Mouse (Mus musculus) heart, embryonic 13.5 days (tissue): Measurements from ENCODE around the gene Trim46. TPM values are rescaled to one million over a fixed set of nuclear protein-coding genes. Genes with fewer than 3 reads are reported as not detected.

ENCODE experiments used
- ATAC-seq: fragments of 200-750 bp; cut with Nextera tagmentation; 2 replicates; pipeline ENCODE4 v1.8.0; 2017; ENCODE audit warnings: moderate TSS enrichment; ENCODE audit not compliant: insufficient number of reproducible peaks, low FRiP score, low TSS enrichment; ENCODE audit errors: extremely low read depth
- H3K27ac ChIP-seq: fragments of 300-500 bp; sonication (generic); replicated peaks from 2 replicates; pipeline ENCODE4 v1.5.1; 2015; ENCODE audit warnings: moderate library complexity, mild to moderate bottlenecking, inconsistent platforms
- H3K27me3 ChIP-seq: fragments of 300-500 bp; sonication (generic); replicated peaks from 2 replicates; pipeline ENCODE4 v1.6.1; 2015; ENCODE audit warnings: mild to moderate bottlenecking, inconsistent platforms
- H3K36me3 ChIP-seq: fragments of 300-500 bp; sonication (generic); 2 replicates; pipeline ENCODE4 v1.6.1; 2015; ENCODE audit warnings: mild to moderate bottlenecking, inconsistent platforms
- H3K4me1 ChIP-seq: fragments of 300-500 bp; sonication (generic); 2 replicates; pipeline ENCODE4 v1.6.1; 2015; ENCODE audit warnings: inconsistent platforms
- H3K4me2 ChIP-seq: fragments of 300-500 bp; sonication (generic); 2 replicates; pipeline ENCODE4 v1.6.1; 2015; ENCODE audit warnings: inconsistent platforms, mild to moderate bottlenecking, moderate library complexity
- H3K4me3 ChIP-seq: fragments of 300-500 bp; sonication (generic); 2 replicates; pipeline ENCODE4 v1.5.1; 2015; ENCODE audit warnings: moderate library complexity, mild to moderate bottlenecking, inconsistent platforms
- H3K9ac ChIP-seq: fragments of 300-500 bp; sonication (generic); 2 replicates; pipeline ENCODE4 v1.6.1; 2015; ENCODE audit warnings: inconsistent platforms, mild to moderate bottlenecking, moderate library complexity
- H3K9me3 ChIP-seq: fragments of 300-500 bp; sonication (generic); 2 replicates; pipeline ENCODE4 v1.6.1; 2016; ENCODE audit warnings: inconsistent platforms
- WGBS: fragments of 180-500 bp; shearing (Covaris S2); methylation state at CpG from one replicate; pipeline ENCODE4 v1.1.7; 2015; ENCODE audit warnings: mixed read lengths; 5-methylcytosine and 5-hydroxymethylcytosine counted together
- polyA plus RNA-seq: library from polyadenylated mRNA; unstranded; fragments of >200 nt; fragmentation: Nextera tagmentation; extraction: Ambion mirVana; gene quantifications from 2 replicates; pipeline ENCODE4 v1.2.1, GENCODE M21; 2015

Trim46 gene
- polyA plus RNA-seq, 1 experiment from 2014 or later = 0.76 TPM

GRCm38 (mm10) chr3:89245688-89246171 is 379 bp downstream of the Trim46 start, which contains the start of gene Krtcap2:
Gene Krtcap2, plus strand, starts transcription at chr3:89245966.
- peak within 1 kb of the TSS; percentile 92 for H3K9ac ChIP-seq
- WGBS = 6% methylated on average over 20 of the region's 20 CpGs

GRCm38 (mm10) chr3:89244982-89245687 is 974 bp downstream of the Trim46 start:
- Histone ChIP-seq H3K4me2 (peak overlapping the region; percentile 91), H3K9ac (peak overlapping the region; percentile 63), H3K27ac (no peak overlapping the region), H3K4me1 (peaks cover 38% of the 10 kb centered on the region), H3K4me3 (peak overlapping the region; percentile 78), H3K9me3 (no peaks in the 10 kb centered on the region), H3K27me3 (peaks cover 30% of the 10 kb centered on the region), H3K36me3 (peaks cover 27% of the 10 kb centered on the region)
- no peak for ATAC-seq
- WGBS = 2% methylated on average over 20 of the region's 26 CpGs

More at GRCm38 (mm10) chr3:89245688-89246171, 379 bp downstream of the Trim46 start, which contains the start of gene Krtcap2:
- H3K4me3 ChIP-seq = peak within 1 kb of the TSS; percentile 78
- peaks cover 41% of the 10 kb centered on the region for H3K4me1 ChIP-seq
- 0 out of 2 replicates have a peak, but pooled peaks have one; percentile 9 for ATAC-seq
- peaks cover 27% of the 10 kb centered on the region for H3K36me3 ChIP-seq
- H3K27ac ChIP-seq = peak within 1 kb of the TSS; percentile 82
- H3K9me3 ChIP-seq = no peaks in the 10 kb centered on the region
- peak within 1 kb of the TSS; percentile 91 for H3K4me2 ChIP-seq
- peaks cover 30% of the 10 kb centered on the region for H3K27me3 ChIP-seq

DNA sequence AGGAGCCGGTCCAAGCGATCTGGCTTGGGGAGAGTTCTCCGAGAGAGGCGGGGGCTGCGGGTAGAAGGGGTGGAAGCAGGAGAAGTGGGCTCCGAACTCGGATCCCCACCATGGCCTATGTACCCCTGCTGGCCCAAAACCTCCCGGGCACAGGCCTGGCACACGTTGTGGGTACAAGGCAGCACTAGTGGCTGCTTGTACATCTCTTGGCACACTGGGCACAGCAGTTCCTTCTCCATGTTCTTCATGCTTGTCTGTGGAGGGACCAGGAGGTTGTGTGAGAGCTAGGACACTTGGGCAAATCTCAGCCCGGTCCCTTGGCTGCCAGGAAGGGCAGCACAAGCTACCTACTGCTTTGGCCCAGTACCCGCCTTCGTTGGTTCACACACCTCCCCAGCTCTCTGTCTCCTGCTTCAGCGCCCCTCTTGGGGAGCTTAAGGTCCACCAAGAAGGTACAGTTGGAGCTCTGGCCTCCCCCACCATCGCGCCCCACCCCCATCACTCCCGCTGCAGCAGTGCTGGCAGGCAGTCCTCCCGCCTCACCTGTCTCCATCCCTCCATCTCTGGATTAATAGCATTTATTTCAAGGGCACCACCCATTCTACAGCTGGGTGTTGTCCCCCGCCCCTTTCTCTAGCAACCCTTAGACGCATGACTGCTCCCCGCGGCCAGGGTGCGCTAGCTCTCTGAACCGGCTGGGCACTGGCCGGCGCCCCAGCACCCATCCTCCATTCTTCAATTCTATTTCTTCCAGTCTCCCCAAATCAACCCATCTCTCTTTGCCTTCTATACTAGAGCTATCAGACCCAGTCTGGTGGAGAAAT is 1.7 kb downstream of the Trim46 start:
- Histone ChIP-seq H3K4me1 (peaks cover 38% of the 10 kb centered on the region), H3K4me3 (peak overlapping the region; percentile 78), H3K27me3 (peaks cover 32% of the 10 kb centered on the region), H3K9ac (peak overlapping the region; percentile 63), H3K9me3 (no peaks in the 10 kb centered on the region), H3K4me2 (peak overlapping the region; percentile 91), H3K36me3 (peaks cover 21% of the 10 kb centered on the region), H3K27ac (no peak overlapping the region)
- WGBS = 16% methylated on average over 25 of the region's 25 CpGs
- ATAC-seq = no peak

DNA sequence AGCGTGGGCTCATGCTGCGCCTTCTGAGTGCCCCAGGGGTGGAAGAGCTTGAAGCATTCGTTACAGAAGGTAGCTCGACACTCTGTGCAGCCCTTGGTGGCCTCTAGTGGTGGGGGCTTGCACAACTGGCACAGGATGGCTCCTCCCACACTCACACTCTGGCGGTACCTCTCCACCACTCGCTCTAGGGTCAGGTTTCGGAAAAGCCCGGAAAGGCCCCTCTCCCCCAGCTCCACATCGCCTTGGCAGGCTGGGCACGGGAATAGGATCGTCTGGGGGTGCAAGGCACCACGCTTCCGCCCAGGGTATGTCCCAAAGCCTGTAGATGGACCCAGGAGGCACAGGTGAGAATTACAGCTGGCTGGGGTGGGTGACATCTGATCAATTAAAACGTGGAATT is 2.5 kb downstream of the Trim46 start:
- Histone ChIP-seq H3K9me3 (no peaks in the 10 kb centered on the region), H3K4me1 (peaks cover 38% of the 10 kb centered on the region), H3K27ac (no peak overlapping the region), H3K36me3 (peaks cover 13% of the 10 kb centered on the region), H3K4me3 (0 out of 2 replicates have a peak overlapping the region, but pooled peaks have one; percentile 3), H3K27me3 (peaks cover 39% of the 10 kb centered on the region), H3K4me2 (peak overlapping the region; percentile 91), H3K9ac (peak overlapping the region; percentile 57; the same call in 1 of the 2 replicates)
- ATAC-seq = no peak
- 13% methylated on average over 14 of the region's 14 CpGs for WGBS

- peaks cover 1% of the 10 kb centered on the region; the same call in 1 of the 2 replicates for H3K36me3 ChIP-seq
- H3K9me3 ChIP-seq = no peaks in the 10 kb centered on the region
- no peak overlapping the region for H3K4me2 ChIP-seq
- H3K27ac ChIP-seq = no peak overlapping the region
- 65% methylated on average over 9 of the region's 9 CpGs for WGBS
- peaks cover 35% of the 10 kb centered on the region for H3K4me1 ChIP-seq
- no peak for ATAC-seq
- peaks cover 49% of the 10 kb centered on the region for H3K27me3 ChIP-seq
- no peak overlapping the region for H3K4me3 ChIP-seq
- no peak overlapping the region for H3K9ac ChIP-seq
These were observed 3.7 kb downstream of the Trim46 start for GRCm38 (mm10) chr3:89242331-89242895.

GRCm38 (mm10) chr3:89238494-89238893 is 7.6 kb downstream of the Trim46 start:
- no peak overlapping the region for H3K27ac ChIP-seq
- ATAC-seq = no peak
- 0 out of 2 replicates have a peak overlapping the region, but pooled peaks have one; percentile 24 for H3K9ac ChIP-seq
- H3K27me3 ChIP-seq = peaks cover 45% of the 10 kb centered on the region
- peaks cover 10% of the 10 kb centered on the region for H3K4me1 ChIP-seq
- H3K4me2 ChIP-seq = no peak overlapping the region
- no peaks in the 10 kb centered on the region for H3K9me3 ChIP-seq
- no peak overlapping the region for H3K4me3 ChIP-seq
- H3K36me3 ChIP-seq = no peaks in the 10 kb centered on the region
- 45% methylated on average over 11 of the region's 12 CpGs for WGBS

GRCm38 (mm10) chr3:89237682-89238081 is 8.4 kb downstream of the Trim46 start:
- 86% methylated on average over 21 of the region's 21 CpGs for WGBS
- H3K4me3 ChIP-seq = no peak overlapping the region
- no peaks in the 10 kb centered on the region for H3K9me3 ChIP-seq
- no peaks in the 10 kb centered on the region for H3K36me3 ChIP-seq
- H3K27ac ChIP-seq = no peak overlapping the region
- no peak for ATAC-seq
- no peak overlapping the region for H3K4me2 ChIP-seq
- H3K27me3 ChIP-seq = peaks cover 38% of the 10 kb centered on the region
- H3K4me1 ChIP-seq = peaks cover 16% of the 10 kb centered on the region
- no peak overlapping the region for H3K9ac ChIP-seq

DNA sequence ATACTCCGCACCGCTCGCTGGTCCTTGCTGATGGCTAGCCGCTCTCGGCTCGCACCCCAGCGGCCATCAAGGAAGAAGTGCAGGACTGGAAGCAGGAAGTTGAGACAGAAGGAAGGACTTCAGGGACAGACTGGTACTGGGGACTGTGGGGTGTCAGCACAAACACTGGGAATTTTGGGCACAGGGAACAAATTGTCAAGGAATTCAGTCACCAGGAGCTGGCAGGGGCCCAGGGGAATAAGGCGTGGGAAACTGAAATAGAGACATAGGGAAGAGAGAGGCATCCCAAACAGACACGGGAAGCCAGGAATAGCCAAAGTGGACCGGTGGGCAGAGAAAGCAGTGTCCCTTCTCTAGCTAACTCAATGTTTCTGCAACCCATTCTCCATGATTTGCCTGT is 9.6 kb downstream of the Trim46 start:
- H3K27ac ChIP-seq = no peak overlapping the region
- H3K27me3 ChIP-seq = peaks cover 46% of the 10 kb centered on the region
- H3K4me2 ChIP-seq = no peak overlapping the region
- H3K4me1 ChIP-seq = peaks cover 17% of the 10 kb centered on the region
- no peak for ATAC-seq
- no peaks in the 10 kb centered on the region for H3K9me3 ChIP-seq
- H3K36me3 ChIP-seq = no peaks in the 10 kb centered on the region
- WGBS = 79% methylated on average over 10 of the region's 10 CpGs
- H3K9ac ChIP-seq = no peak overlapping the region
- H3K4me3 ChIP-seq = no peak overlapping the region

DNA sequence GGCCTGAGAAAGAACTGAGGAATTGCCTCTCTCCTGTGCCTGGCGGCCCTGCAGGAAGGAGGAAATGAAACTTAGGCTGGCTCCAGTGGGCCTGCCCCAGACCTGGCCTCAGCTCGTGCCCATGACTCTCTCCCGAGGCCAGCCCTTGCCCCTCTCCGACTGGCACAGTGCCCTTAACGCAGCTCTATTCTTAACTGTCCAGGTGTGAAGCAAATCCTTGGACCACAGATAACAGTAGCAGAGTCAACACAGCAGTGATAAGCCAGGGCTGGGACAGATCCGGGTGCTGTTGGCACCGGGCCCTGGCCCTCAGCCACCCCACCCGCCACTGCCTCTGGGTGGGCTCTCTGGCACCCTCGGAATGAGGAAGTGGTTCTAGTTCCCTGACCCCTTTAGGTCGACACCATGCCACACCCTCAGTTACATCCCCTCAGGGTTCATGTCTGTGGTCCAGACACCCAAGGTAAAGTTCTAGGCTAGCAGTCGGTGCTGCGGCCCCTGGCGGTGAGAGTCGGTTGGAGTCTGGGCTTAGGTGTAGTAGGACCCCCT is 12.5 kb downstream of the Trim46 start:
- ATAC-seq = peak; percentile 23; the same call in 1 of the 2 replicates
- no peak overlapping the region for H3K4me3 ChIP-seq
- H3K4me2 ChIP-seq = no peak overlapping the region
- H3K27me3 ChIP-seq = peaks cover 66% of the 10 kb centered on the region
- peaks cover 20% of the 10 kb centered on the region for H3K4me1 ChIP-seq
- no peaks in the 10 kb centered on the region for H3K9me3 ChIP-seq
- H3K36me3 ChIP-seq = no peaks in the 10 kb centered on the region
- peak overlapping the region; percentile 21; the same call in 1 of the 2 replicates for H3K9ac ChIP-seq
- 0 out of 2 replicates have a peak overlapping the region, but pooled peaks have one; percentile 39 for H3K27ac ChIP-seq
- WGBS = 49% methylated on average over 14 of the region's 14 CpGs

DNA sequence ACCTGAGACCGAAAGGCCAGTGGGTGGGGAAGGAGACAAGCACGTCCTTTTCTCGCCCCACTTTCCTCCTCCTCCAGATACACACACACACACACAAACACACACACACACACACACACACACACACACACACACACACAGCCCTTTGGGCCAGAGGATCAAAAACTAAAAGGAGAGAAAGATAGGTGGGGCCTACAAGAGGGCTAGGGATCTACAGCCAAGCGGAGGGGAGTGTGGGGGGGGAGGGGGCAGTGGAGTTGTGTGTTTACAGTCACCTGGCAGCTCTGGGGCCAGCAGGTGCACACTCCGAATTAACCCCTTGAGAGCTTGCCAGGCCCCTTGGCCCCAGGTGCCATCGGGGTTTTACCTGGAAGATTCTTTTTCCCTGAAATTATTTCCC is 13.5 kb downstream of the Trim46 start:
- Histone ChIP-seq H3K4me2 (no peak overlapping the region), H3K9ac (no peak overlapping the region), H3K27me3 (peaks cover 58% of the 10 kb centered on the region), H3K27ac (no peak overlapping the region), H3K4me3 (no peak overlapping the region), H3K9me3 (no peaks in the 10 kb centered on the region), H3K36me3 (no peaks in the 10 kb centered on the region), H3K4me1 (peaks cover 27% of the 10 kb centered on the region)
- WGBS = 70% methylated on average over 6 of the region's 6 CpGs
- no peak for ATAC-seq
